Mouse (Mus musculus) adrenal gland (tissue): Measurements from ENCODE around the gene Eno3.

Experiments used
- microRNA-seq, 2 experiments: library from miRNA; unstranded; fragments of <30 nt; microRNA quantifications; one replicate each; pipeline ENCODE4; 2019

Gene Eno3

Small RNA genes lying within 50 kb of the gene (microRNA-seq; reads per million reads assigned to microRNA genes)
- gene Mir6925: 0.12 to 0.46 reads per million in 2 experiments
